Mouse (Mus musculus) T-helper 2 cell (primary cell): Measurements from ENCODE around the gene Gm17727.
"Not testable (repeated sequence)": the region's sequence is repeated elsewhere in the genome, so short reads cannot be mapped to it uniquely, and the experiment has no call there.

Experiments
- in situ Hi-C: fragments of 300-600 bp; cut with MboI, MseI; formaldehyde crosslinking; loops from one replicate; pipeline ENCODE4 v1.15.1; 2025; ENCODE audit warnings: high pct_unique_total_duplicates

Gene Gm17727

DNA sequence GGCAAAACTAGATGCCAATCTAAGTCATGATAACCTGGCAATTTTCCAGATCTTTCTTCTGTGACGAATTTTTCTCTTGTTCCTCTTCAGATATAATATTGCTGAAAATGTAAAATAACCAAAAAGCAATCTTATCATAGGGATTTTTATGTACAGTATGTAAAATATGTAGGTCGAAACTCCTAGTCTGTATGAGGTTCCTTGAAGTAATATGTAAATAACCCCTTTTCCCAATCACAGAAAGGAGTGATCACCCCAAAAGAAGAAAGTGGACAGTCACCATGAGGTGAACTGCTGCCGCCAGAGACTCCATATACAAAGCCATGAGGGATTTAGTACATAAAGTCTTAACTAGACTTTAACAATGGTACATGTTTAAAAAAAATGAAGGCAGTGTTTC is at the start of gene Gm17727:
TSS of gene Gm17727 (minus strand) at position 101 of the 400 bp plus-strand sequence.
- in situ Hi-C loops = no loop called here

DNA sequence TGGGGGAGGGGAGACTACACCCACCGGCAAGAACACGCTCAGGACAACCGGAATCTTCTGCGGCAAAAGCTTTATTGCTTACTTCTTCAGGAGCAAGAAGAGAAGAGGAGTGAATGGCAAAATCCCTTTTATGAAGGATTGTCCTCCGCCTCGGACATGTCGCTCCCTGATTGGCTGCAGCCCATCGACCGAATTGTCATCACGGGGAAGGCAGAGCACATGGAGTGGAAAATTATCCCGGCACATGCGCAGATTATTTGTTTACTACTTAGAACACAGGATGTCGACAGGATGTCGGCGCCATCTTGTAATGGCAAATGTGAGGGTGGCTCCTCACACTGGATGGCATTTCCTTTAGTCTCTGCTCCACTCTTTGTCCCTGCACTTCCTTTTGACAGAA is 40.0 kb upstream of the Gm17727 start:
- in situ Hi-C loops = not testable (repeated sequence)

- in situ Hi-C loops = no loop called here
Measured at GRCm38 (mm10) chr9:35798146-35798545, 20.2 kb upstream of the Gm17727 start.

- in situ Hi-C loops = no loop called here
Measured at GRCm38 (mm10) chr9:35790001-35790400, 12.1 kb upstream of the Gm17727 start, which contains the start of the genes Gm27235 and D730048I06Rik. Gene Gm27235 (minus strand): TSS chr9:35790101. Gene D730048I06Rik (minus strand): TSS chr9:35790112.

DNA sequence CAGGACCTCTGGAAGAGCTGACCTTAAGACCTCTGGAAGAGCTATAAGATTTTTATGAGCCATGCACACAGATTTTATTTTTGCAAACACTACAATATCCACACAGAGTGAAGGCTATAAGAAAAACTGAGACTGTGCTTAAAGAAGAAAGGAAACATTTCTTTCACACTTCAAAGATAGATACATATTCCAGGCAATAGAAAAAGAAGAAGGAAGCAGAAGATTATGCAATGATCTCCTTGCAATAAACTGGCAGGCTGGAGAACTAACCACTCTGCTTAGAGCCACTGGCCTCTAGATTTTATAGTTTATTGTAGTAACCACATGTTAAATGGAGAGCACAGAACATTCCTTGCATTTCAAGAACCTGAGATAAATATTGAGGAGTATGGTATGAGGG is 21.1 kb downstream of the Gm17727 start:
- in situ Hi-C loops = loop anchor here (10.0 kb wide), 1 partner anchor 1582 kb away; no protein-coding TSS in a partner anchor

DNA sequence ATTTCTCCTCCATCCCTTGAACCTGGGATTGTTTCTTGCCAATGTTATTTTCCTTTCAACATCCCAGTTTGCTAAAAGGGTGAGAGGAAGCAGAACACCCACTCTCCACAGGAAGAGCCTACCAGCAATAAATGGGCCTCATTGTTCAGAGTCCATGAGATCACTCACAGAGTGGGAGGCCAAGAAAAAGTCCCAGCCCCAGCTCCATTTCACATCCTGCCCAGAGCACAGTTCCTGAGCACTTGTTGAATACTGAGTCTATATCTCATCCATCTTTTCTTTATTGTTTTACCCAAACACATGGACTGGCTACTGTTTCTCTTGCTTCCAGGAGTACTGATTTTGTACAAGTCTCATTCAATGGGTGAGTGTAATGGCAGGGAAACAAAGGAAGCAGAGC is 37.2 kb downstream of the Gm17727 start, which contains the start of gene Gm17677:
TSS of gene Gm17677 (plus strand) at position 301 of the 400 bp plus-strand sequence.
- in situ Hi-C loops = no loop called here
